Mouse (Mus musculus) splenic B cell, adult 2 months (primary cell): Measurements from ENCODE around the gene Ell.
A peak's percentile ranks its signal among the peaks of the same experiment; 100 is the strongest.
"Not testable (repeated sequence)": the region's sequence is repeated elsewhere in the genome, so short reads cannot be mapped to it uniquely, and the experiment has no call there.

Source experiments
- DNase-seq: peaks from one replicate; pipeline ENCODE4 v3.0.0-alpha.2; 2011; ENCODE audit warnings: low read depth, low spot score
- H3K27me3 ChIP-seq: 2 replicates; pipeline ENCODE4 v1.6.1; 2012; ENCODE audit warnings: mild to moderate bottlenecking, low read length, moderate library complexity, mixed read lengths; ENCODE audit not compliant: control insufficient read depth, poor library complexity, insufficient read depth, severe bottlenecking
- H3K36me3 ChIP-seq: 2 replicates; pipeline ENCODE4 v1.6.1; 2012; ENCODE audit warnings: mild to moderate bottlenecking, low read length, moderate library complexity, mixed read lengths; ENCODE audit not compliant: control insufficient read depth, poor library complexity, insufficient read depth, severe bottlenecking

The Ell gene

DNA sequence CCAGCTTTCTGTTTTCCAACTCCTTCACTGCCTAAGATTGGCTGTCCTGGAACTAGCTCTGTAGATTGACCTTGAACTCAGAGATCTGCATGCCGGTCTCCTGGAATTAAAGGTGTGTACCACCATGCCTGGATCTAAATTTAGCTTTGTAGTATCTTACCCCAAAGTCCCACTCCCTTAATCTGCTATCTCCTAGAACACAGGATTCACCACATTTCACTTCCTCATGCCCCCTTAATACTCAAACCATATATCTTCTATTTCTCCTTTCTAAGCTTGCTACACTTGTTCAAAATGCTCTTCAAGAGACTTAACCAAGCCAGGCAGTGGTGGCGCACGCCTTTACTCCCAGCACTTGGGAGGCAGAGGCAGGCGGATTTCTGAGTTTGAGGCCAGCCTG, 48.7 kb downstream of the Ell start:
- not testable (repeated sequence) for H3K27me3 ChIP-seq, H3K36me3 ChIP-seq, DNase-seq

- H3K27me3 ChIP-seq, result no peaks in the 10 kb centered on the region
- no peaks in the 10 kb centered on the region for H3K36me3 ChIP-seq
- no peak for DNase-seq
These were observed 52.3 kb downstream of the Ell start for GRCm38 (mm10) chr8:70591569-70591968.

DNA sequence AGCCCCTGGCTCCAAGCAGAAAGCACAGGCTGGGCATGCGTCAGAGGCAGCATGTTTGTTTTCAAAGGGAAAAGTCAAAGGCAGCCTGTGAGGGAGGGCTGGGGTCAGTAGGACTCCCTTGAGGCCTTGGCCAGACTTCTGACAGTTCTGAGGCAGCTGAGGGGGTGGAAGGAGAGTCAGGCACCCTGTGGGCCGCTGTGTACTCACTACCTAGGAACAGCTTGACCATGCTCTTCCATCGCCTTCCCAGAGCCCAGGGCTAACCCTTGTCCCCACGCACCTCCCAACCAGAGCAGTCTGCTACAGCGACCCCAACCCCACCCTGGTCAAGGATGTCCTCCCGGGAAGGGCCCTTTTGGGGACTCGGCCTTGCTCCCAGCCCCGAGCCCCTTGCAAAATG, 53.9 kb downstream of the Ell start:
- Histone ChIP-seq H3K27me3 (no peaks in the 10 kb centered on the region), H3K36me3 (no peaks in the 10 kb centered on the region)
- DNase-seq, result no peak

DNA sequence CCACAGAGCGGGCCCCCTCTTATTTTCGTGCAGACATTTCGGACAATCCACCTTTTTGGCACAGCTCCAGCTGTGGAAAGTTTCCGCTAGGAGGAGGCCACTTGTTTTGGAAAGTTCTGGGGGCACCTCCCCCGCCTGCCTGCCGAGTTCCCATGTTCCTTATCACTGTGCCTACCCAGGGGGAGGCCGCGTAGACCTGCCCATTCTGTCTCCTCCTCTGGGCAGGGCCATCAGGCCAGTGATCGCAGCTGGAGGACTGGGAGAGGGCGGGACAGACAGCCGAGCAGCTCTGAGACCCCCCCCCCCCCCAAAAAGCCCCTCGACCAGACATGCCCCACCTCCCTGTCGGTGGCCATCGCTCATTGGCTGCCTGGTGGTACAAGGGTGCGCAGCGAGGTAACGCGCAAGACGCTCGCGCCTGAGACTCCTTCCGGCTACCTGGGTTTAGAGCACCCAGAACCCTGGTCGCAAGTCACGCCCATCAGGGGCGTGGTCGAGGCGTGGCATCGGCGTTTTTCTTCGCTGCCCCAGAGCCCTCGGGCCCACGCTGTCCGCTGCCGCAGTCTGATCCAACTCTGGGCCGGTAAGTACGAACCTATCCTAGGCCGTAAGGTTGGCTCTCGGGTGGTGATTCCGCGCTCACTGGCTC, 54.8 kb downstream of the Ell start, which contains the start of gene Isyna1:
Gene Isyna1 (plus strand): TSS at position 413 of the 649 bp plus-strand sequence.
- DNase-seq, result peak; percentile 97
- no peaks in the 10 kb centered on the region for H3K27me3 ChIP-seq
- no peaks in the 10 kb centered on the region for H3K36me3 ChIP-seq

DNA sequence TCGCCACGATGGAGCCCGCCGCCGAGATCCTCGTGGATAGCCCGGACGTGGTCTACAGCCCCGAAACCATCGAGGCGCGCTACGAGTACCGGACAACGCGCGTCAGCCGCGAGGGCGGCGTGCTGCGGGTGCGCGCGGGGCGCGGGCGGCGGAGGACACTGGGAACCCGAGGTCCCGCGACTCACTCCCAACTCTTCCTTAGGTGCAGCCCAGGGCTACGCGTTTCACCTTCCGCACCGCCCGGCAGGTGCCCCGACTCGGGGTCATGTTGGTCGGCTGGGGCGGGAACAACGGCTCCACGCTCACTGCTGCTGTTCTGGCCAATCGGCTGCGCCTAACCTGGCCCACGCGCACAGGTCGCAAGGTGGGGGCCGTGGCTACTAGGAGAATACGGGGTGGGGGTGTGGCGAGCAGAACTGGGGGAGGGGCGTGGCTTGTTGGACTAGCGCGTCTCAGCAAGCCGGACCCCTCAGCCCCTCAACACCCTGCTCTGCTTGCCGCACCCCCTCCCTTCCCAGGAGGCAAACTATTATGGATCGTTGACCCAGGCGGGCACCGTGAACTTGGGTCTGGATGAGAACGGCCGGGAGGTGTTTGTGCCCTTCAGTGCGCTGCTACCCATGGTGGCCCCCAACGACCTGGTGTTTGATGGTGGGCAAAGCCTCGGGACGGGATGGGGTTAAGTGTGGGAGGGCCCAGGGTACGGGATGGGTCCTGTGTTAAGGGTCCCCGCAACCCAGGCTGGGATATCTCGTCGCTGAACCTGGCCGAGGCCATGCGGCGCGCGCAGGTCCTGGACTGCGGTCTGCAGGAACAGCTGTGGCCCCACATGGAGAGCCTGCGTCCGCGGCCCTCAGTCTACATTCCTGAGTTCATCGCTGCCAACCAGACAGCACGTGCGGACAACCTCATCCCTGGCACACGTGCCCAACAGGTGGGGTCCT, 55.6 kb downstream of the Ell start:
- DNase-seq, result peak; percentile 60
- no peaks in the 10 kb centered on the region for H3K27me3 ChIP-seq
- no peaks in the 10 kb centered on the region for H3K36me3 ChIP-seq

GRCm38 (mm10) chr8:70595811-70596210, 56.6 kb downstream of the Ell start:
- Histone ChIP-seq H3K36me3 (no peaks in the 10 kb centered on the region), H3K27me3 (no peaks in the 10 kb centered on the region)
- DNase-seq, result no peak

- Histone ChIP-seq H3K36me3 (no peaks in the 10 kb centered on the region), H3K27me3 (no peaks in the 10 kb centered on the region)
- DNase-seq, result no peak
These were observed 57.0 kb downstream of the Ell start for GRCm38 (mm10) chr8:70596216-70596615.

- no peaks in the 10 kb centered on the region for H3K27me3 ChIP-seq
- DNase-seq, result peak; percentile 43
- no peaks in the 10 kb centered on the region for H3K36me3 ChIP-seq
These were observed 57.6 kb downstream of the Ell start for GRCm38 (mm10) chr8:70596775-70597416.

GRCm38 (mm10) chr8:70597417-70598272, 58.4 kb downstream of the Ell start:
- no peak for DNase-seq
- Histone ChIP-seq H3K27me3 (no peaks in the 10 kb centered on the region), H3K36me3 (no peaks in the 10 kb centered on the region)

- no peak for DNase-seq
- Histone ChIP-seq H3K36me3 (no peaks in the 10 kb centered on the region), H3K27me3 (no peaks in the 10 kb centered on the region)
These were observed 59.0 kb downstream of the Ell start for GRCm38 (mm10) chr8:70598283-70598682.

DNA sequence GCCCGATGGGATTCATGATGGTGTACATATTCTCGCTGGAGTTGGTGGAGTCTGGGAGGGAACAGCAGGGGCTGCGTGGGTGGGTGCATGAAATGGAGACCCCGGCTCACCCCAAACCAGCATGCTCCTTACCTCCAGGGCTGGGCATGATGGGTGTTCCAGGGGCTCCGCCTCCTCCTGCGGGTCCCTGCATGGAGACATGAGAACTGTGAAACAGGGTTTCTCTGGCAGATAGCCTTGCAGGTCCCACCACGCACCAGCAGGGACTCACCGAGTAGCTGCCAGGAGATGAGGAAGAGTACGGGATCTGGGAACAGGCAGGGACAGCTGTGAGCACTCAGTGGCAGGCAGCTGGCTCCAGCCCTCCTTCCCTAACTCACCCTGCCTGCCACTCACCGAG, 59.5 kb downstream of the Ell start:
- H3K27me3 ChIP-seq, result no peaks in the 10 kb centered on the region
- DNase-seq, result no peak
- no peaks in the 10 kb centered on the region for H3K36me3 ChIP-seq

- no peak for DNase-seq
- Histone ChIP-seq H3K36me3 (no peaks in the 10 kb centered on the region), H3K27me3 (no peaks in the 10 kb centered on the region)
These were observed 60.4 kb downstream of the Ell start for GRCm38 (mm10) chr8:70599507-70600290.

GRCm38 (mm10) chr8:70600473-70601270, 61.4 kb downstream of the Ell start:
- no peaks in the 10 kb centered on the region for H3K36me3 ChIP-seq
- DNase-seq, result no peak
- no peaks in the 10 kb centered on the region for H3K27me3 ChIP-seq
